Mouse (Mus musculus) forelimb bud, embryonic 11.5 days (tissue): ENCODE measurements at regions not wholly inside any gene's neighbourhood (a gene's known extent, or its start where the extent isn't known, plus 50 kb on each side); places are given as distances from the start of the nearest gene placed in this dataset.

ENCODE experiments used
- DNase-seq: peaks from one replicate; pipeline ENCODE4 v3.0.0-alpha.2; 2012; ENCODE audit warnings: low read depth, low spot score

- no peak for DNase-seq
These were observed 50.8 kb upstream of the Haao start for GRCm38 (mm10) chr17:83898531-83898930.
